Mouse (Mus musculus) limb, embryonic 11.5 days (tissue): ENCODE data around the gene Sorbs1. TPM values are rescaled to one million over a fixed set of nuclear protein-coding genes. Genes with fewer than 3 reads are reported as not detected.

Experiments
- ATAC-seq: fragments of 200-750 bp; cut with Nextera tagmentation; 2 replicates; pipeline ENCODE4 v1.8.0; 2017; ENCODE audit warnings: low read depth; ENCODE audit not compliant: insufficient number of reproducible peaks, low FRiP score, low TSS enrichment
- DNase-seq: peaks from one replicate; pipeline ENCODE4 v3.0.0-alpha.2; 2015; ENCODE audit warnings: low spot score
- H3K27ac ChIP-seq: fragments of 300-500 bp; sonication (generic); replicated peaks from 2 replicates; pipeline ENCODE4 v1.5.1; 2014; ENCODE audit warnings: low read depth, mild to moderate bottlenecking, low read length
- H3K27me3 ChIP-seq: fragments of 300-500 bp; sonication (generic); 2 replicates; pipeline ENCODE4 v1.6.1; 2014; ENCODE audit warnings: mild to moderate bottlenecking, low read length, mixed read lengths; ENCODE audit not compliant: control insufficient read depth, insufficient read depth
- H3K36me3 ChIP-seq: fragments of 300-500 bp; sonication (generic); 2 replicates; pipeline ENCODE4 v1.6.1; 2014; ENCODE audit warnings: mild to moderate bottlenecking, low read length, moderate library complexity, mixed read lengths; ENCODE audit not compliant: control insufficient read depth, insufficient read depth
- H3K4me1 ChIP-seq: fragments of 300-500 bp; sonication (generic); 2 replicates; pipeline ENCODE4 v1.6.1; 2014; ENCODE audit warnings: low read length, mixed read lengths; ENCODE audit not compliant: control insufficient read depth, insufficient read depth
- H3K4me2 ChIP-seq: fragments of 300-500 bp; sonication (generic); 2 replicates; pipeline ENCODE4 v1.6.1; 2014; ENCODE audit warnings: low read depth, mild to moderate bottlenecking, moderate library complexity; ENCODE audit not compliant: severe bottlenecking
- H3K4me3 ChIP-seq: fragments of 300-500 bp; sonication (generic); 2 replicates; pipeline ENCODE4 v1.5.1; 2014; ENCODE audit warnings: low read depth, low read length
- H3K9ac ChIP-seq: fragments of 300-500 bp; sonication (generic); 2 replicates; pipeline ENCODE4 v1.6.1; 2014; ENCODE audit warnings: mild to moderate bottlenecking, low read length
- H3K9me3 ChIP-seq: fragments of 300-500 bp; sonication (generic); 2 replicates; pipeline ENCODE4 v1.6.1; 2016; ENCODE audit warnings: low read length; ENCODE audit not compliant: control insufficient read depth
- WGBS: fragments of 180-500 bp; shearing (Covaris S2); extraction: QIAGEN DNeasy Blood & Tissue Kit; methylation state at CpG from one replicate; pipeline ENCODE4 v1.1.7; 2014; 5-methylcytosine and 5-hydroxymethylcytosine counted together
- polyA plus RNA-seq: library from polyadenylated mRNA; unstranded; fragments of >200 nt; fragmentation: Nextera tagmentation; extraction: Ambion mirVana; gene quantifications from 2 replicates; pipeline ENCODE4 v1.2.1, GENCODE M21; 2014

Sorbs1 gene
- polyA plus RNA-seq, 1 experiment from 2014 or later, result 25.8 TPM

DNA sequence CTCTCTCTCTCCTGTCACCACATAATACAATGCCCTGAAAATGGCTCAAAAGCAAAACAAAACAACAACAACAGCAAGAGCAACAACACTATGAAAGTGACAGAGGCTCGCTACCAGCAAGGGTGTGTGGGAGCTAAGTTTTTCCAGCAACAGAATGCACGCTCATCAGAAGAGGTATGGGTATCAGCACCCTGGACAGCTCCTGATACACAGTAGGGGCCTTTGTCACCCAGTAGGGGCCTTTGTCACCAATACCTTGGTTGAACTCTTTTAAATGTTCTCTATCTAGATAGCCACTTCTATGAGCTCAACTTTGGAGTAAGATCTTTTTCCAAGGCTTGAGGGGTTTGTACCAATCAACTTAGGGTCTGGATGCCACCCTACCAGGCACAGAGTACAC, 138.9 kb downstream of the Sorbs1 start:
- WGBS, result 79% methylated on average over 2 of the region's 2 CpGs
- no peaks in the 10 kb centered on the region for H3K36me3 ChIP-seq
- no peaks in the 10 kb centered on the region for H3K27me3 ChIP-seq
- no peaks in the 10 kb centered on the region for H3K9me3 ChIP-seq
- no peak overlapping the region for H3K4me2 ChIP-seq
- H3K4me3 ChIP-seq, result no peak overlapping the region
- no peak overlapping the region for H3K27ac ChIP-seq
- DNase-seq (no peak), ATAC-seq (no peak)
- H3K9ac ChIP-seq, result no peak overlapping the region
- H3K4me1 ChIP-seq, result no peaks in the 10 kb centered on the region

DNA sequence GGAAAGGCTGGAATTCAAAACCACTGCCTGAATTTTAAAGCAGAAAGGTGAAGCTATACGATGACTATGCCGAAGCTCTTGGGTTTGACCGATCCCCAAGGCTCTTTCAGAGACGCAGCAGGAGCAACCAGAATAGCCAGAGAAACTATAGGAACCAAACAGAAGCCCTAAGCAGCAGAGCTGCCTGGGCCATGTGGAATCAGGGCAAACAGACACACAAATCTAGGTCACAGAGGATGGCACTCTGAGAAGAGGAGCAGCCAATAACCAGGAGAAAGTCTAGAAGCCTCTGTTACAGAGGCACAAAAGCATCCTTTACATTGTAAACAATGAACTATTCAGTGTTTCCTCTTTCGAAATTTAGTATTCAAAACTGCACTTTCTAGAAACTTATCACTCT, 140.9 kb downstream of the Sorbs1 start:
- Histone ChIP-seq H3K4me2 (no peak overlapping the region), H3K27me3 (no peaks in the 10 kb centered on the region), H3K4me3 (no peak overlapping the region), H3K4me1 (no peaks in the 10 kb centered on the region), H3K9me3 (no peaks in the 10 kb centered on the region), H3K36me3 (no peaks in the 10 kb centered on the region), H3K27ac (no peak overlapping the region), H3K9ac (no peak overlapping the region)
- DNase-seq (no peak), ATAC-seq (no peak)
- WGBS, result 95% methylated on average over 5 of the region's 5 CpGs

DNA sequence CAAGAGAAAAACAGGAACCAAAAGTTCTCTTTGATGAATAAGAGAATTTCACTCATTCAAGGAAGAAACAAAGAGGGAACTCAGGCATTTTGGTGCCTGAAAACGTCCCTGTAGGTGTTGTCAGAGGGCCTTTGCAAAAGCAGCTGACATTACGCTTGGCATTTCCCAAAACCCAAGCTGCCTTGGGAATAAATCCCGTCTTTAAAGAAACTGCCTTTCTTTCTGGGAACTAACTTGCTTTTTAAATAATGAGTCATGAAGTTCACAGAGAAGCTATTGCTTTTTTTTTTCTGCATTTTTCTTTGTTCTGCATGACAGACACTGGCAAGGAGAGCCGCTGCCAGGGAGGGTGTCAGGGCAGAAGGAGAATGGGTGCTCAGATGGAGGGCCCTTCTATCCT, 141.7 kb downstream of the Sorbs1 start:
- ATAC-seq (no peak), DNase-seq (no peak)
- no peaks in the 10 kb centered on the region for H3K4me1 ChIP-seq
- H3K9me3 ChIP-seq, result no peaks in the 10 kb centered on the region
- no peak overlapping the region for H3K27ac ChIP-seq
- H3K4me3 ChIP-seq, result no peak overlapping the region
- no peak overlapping the region for H3K9ac ChIP-seq
- 75% methylated on average over 4 of the region's 4 CpGs for WGBS
- H3K27me3 ChIP-seq, result no peaks in the 10 kb centered on the region
- H3K36me3 ChIP-seq, result no peaks in the 10 kb centered on the region
- H3K4me2 ChIP-seq, result no peak overlapping the region

DNA sequence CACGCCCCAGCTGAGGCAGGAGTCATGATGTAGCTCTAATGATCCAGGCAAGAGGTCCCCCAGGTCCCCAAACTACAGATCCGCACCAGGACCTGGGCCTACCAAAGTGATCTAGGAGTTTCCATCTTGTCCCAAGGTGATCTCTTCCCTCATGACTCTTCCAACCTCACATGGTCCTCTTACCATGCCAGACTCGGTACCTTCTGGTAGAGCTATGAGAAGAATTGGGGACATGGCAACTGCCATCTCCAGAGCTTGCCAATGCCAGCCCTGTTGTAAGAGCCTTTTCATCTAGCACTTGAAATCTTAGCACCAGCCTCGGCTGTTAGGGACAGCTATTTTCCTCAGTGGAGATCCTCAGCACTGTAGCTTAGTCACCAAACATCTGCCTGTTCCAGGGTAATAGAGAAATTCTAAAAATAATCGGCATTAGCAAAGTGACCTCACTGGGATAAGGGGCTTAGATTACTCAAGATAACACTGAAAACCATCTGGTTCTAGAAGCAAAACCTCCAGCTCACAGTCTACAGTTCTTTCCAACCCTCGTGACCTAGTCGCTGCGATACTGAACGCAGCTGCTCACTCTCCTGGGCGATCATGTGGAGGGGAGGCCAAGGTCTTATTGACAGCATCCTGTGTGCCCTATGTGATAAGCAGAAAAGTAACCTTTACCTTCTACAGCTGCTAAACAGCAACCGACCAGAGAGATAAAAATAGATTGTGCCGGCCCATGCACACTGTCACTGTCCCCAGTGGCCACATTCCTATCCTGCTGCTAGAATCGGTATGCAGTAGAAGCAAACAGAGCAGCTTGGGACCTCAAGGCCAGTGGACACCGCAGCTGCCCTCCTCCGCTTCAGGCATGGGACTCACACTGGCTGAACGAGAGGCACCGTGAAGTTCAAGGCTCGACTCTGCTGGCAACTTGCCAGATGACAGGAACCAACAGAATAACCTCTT, 143.4 kb downstream of the Sorbs1 start:
- no peak overlapping the region for H3K4me2 ChIP-seq
- no peak overlapping the region for H3K27ac ChIP-seq
- H3K4me1 ChIP-seq, result no peaks in the 10 kb centered on the region
- no peak for ATAC-seq
- no peak for DNase-seq
- WGBS, result 86% methylated on average over 18 of the region's 18 CpGs
- no peaks in the 10 kb centered on the region for H3K9me3 ChIP-seq
- no peak overlapping the region for H3K4me3 ChIP-seq
- H3K36me3 ChIP-seq, result no peaks in the 10 kb centered on the region
- no peak overlapping the region for H3K9ac ChIP-seq
- H3K27me3 ChIP-seq, result no peaks in the 10 kb centered on the region

DNA sequence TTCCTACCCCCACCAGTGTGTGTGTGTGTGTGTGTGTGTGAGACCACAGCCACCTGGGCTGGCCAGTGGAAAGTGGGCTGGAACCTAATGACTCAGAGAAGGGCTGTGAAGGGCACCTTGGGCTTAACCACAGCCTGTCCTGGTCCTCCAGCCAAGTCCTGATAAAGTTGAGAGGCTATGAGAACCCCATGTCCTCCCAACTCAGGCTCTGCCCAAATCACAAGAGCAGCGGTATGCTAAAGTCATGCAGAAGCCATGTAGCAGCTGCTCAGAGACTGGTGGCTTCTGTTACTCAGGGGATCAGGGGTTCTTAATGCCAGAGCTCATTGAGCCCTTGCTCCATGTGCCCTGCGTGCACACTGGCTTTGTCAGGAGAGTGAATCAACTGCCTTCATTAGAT, 145.1 kb downstream of the Sorbs1 start:
- no peaks in the 10 kb centered on the region for H3K9me3 ChIP-seq
- no peaks in the 10 kb centered on the region for H3K4me1 ChIP-seq
- no peaks in the 10 kb centered on the region for H3K36me3 ChIP-seq
- H3K27ac ChIP-seq, result no peak overlapping the region
- no peak overlapping the region for H3K4me2 ChIP-seq
- 91% methylated on average over 2 of the region's 2 CpGs for WGBS
- DNase-seq (no peak), ATAC-seq (no peak)
- H3K9ac ChIP-seq, result no peak overlapping the region
- no peaks in the 10 kb centered on the region for H3K27me3 ChIP-seq
- H3K4me3 ChIP-seq, result no peak overlapping the region

DNA sequence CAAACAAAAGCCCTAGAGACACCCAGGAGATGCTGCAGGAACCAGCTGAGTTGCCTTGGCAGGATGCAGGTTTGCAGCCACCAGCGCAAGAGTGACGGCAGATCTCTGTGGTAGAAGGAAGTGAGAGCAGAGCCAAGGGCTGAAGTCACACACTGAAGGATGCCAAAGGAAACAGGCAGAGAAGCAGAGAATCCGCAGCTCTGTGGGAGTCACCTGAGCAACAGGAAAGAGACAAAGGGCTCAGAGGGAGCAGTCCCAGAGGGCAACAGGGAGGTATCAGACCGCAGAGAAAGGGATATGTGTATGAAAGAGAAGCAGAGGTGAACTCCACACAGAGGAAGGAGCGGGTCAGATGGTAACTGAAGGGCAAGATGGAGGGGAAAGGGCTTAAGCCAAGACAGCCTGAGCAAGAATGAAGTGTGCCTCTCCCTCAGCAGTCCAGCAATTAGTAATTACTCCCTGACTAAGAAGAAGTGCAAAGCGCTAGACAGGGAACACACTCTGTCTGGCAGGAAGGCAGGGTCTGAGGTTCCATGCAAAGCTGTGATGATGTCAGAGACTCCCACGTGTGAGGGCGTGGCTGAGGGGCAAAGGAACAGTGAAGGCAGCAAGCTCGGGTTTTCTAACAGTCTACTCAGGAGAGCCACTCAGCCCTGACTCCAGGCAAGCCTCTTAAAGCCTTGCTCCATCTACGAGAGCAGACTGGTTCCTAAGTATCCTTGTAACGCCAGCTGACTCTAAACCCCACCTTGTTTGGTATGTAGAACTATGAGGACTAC, 147.2 kb downstream of the Sorbs1 start:
- Histone ChIP-seq H3K27me3 (no peaks in the 10 kb centered on the region), H3K27ac (no peak overlapping the region), H3K4me1 (no peaks in the 10 kb centered on the region), H3K9me3 (no peaks in the 10 kb centered on the region), H3K9ac (no peak overlapping the region), H3K36me3 (no peaks in the 10 kb centered on the region), H3K4me3 (no peak overlapping the region), H3K4me2 (no peak overlapping the region; the same call in 1 of the 2 replicates)
- DNase-seq (peak; percentile 61), ATAC-seq (0 out of 2 replicates have a peak, but pooled peaks have one; percentile 47)
- WGBS, result 37% methylated on average over 11 of the region's 11 CpGs

DNA sequence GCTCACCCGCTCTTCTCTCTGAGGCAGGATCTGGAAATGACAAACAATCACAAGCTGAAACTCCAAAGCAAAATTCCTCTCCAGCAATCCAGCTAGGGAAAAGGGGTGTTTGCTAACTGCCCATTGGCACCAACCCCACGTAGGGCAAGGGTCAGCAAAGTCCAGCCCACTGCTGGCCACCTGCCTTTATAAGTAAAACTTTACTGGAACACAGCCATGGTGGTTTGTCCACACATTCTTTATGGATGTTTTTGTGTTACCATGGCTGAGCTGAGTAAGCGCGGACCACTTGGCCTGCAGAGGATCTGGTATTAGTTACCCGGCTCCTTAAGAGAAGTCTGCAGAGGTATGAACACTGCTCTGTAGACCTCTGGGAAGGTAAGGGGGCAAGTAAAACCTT, 148.4 kb downstream of the Sorbs1 start:
- Histone ChIP-seq H3K9me3 (no peaks in the 10 kb centered on the region), H3K4me3 (no peak overlapping the region), H3K36me3 (no peaks in the 10 kb centered on the region), H3K4me1 (no peaks in the 10 kb centered on the region), H3K27ac (no peak overlapping the region), H3K27me3 (no peaks in the 10 kb centered on the region), H3K4me2 (no peak overlapping the region), H3K9ac (no peak overlapping the region)
- WGBS, result 88% methylated on average over 5 of the region's 5 CpGs
- DNase-seq (no peak), ATAC-seq (no peak)

DNA sequence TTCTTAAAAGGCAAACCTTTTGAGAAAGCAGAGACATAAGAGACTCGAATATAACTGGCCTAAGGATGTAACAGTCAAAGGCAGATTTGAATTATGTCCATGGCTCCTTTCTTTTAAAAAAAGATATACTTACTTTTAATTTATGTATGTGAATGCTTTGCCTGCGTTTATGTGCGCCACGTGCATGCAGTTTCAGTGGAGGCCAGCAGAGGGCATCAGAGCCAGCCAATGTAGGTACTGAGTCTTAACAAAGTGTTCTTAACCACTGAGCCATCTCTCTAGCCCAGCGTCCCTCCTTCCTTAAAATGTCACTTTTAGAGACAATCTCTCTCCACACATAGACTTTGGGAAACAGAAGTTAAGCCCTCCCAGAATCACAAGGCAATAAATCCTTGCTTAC, 150.1 kb downstream of the Sorbs1 start:
- Histone ChIP-seq H3K36me3 (no peaks in the 10 kb centered on the region), H3K4me2 (no peak overlapping the region), H3K27ac (no peak overlapping the region), H3K4me1 (no peaks in the 10 kb centered on the region), H3K27me3 (no peaks in the 10 kb centered on the region), H3K9me3 (no peaks in the 10 kb centered on the region), H3K4me3 (no peak overlapping the region), H3K9ac (no peak overlapping the region)
- no peak for ATAC-seq
- WGBS, result 94% methylated on average over 5 of the region's 5 CpGs
- no peak for DNase-seq
